Mouse (Mus musculus): ENCODE results near the gene Vsig1.

Gene Vsig1

GRCm38 (mm10) chrX:140907360-140907759 lies at the start of gene Vsig1:
Gene Vsig1, plus strand, starts transcription at chrX:140907608.
- no peak for DNase-seq (ENCODE audit: low read depth)

GRCm38 (mm10) chrX:140862760-140863159 lies 44.6 kb upstream of the Vsig1 start:
- no peak for DNase-seq (ENCODE audit: low read depth)

- DNase-seq (ENCODE audit: low read depth), result no peak
These were observed 44.0 kb upstream of the Vsig1 start for GRCm38 (mm10) chrX:140863431-140863830.

- no peak for DNase-seq (ENCODE audit: low read depth)
These were observed 20.2 kb upstream of the Vsig1 start for GRCm38 (mm10) chrX:140887193-140887592.

GRCm38 (mm10) chrX:140891796-140892195 lies 15.6 kb upstream of the Vsig1 start:
- no peak for DNase-seq (ENCODE audit: low read depth)

- no peak for DNase-seq (ENCODE audit: low read depth)
These were observed 3.9 kb upstream of the Vsig1 start for GRCm38 (mm10) chrX:140903487-140903886.

GRCm38 (mm10) chrX:140921321-140921720 lies 13.9 kb downstream of the Vsig1 start:
- DNase-seq (ENCODE audit: low read depth), result no peak

- DNase-seq (ENCODE audit: low read depth), result no peak
These were observed 24.7 kb downstream of the Vsig1 start for GRCm38 (mm10) chrX:140932066-140932465.

- no peak for DNase-seq (ENCODE audit: low read depth)
These were observed 25.9 kb downstream of the Vsig1 start for GRCm38 (mm10) chrX:140933263-140933662.

GRCm38 (mm10) chrX:140936271-140936670 lies 28.9 kb downstream of the Vsig1 start:
- DNase-seq (ENCODE audit: low read depth), result no peak

- peak; percentile 41 for DNase-seq (ENCODE audit: low read depth)
These were observed 46.2 kb downstream of the Vsig1 start for GRCm38 (mm10) chrX:140953618-140954017.

- peak; percentile 85 for DNase-seq (ENCODE audit: low read depth)
These were observed 49.0 kb downstream of the Vsig1 start, which contains the start of the genes Psmd10 and Atg4a for GRCm38 (mm10) chrX:140956272-140956940. Gene Psmd10, minus strand, starts transcription at chrX:140956728. Gene Atg4a, plus strand, starts transcription at chrX:140956907.

GRCm38 (mm10) chrX:140956959-140957358 lies 49.6 kb downstream of the Vsig1 start:
- DNase-seq (ENCODE audit: low read depth), result no peak

- DNase-seq (ENCODE audit: low read depth), result no peak
These were observed 71.5 kb downstream of the Vsig1 start for GRCm38 (mm10) chrX:140978943-140979342.

- DNase-seq (ENCODE audit: low read depth), result no peak
These were observed 72.1 kb downstream of the Vsig1 start for GRCm38 (mm10) chrX:140979546-140979945.

GRCm38 (mm10) chrX:140980163-140980562 lies 72.8 kb downstream of the Vsig1 start:
- DNase-seq (ENCODE audit: low read depth), result no peak

GRCm38 (mm10) chrX:140983206-140983960 lies 76.0 kb downstream of the Vsig1 start:
- DNase-seq (ENCODE audit: low read depth), result no peak

GRCm38 (mm10) chrX:140984795-140985194 lies 77.4 kb downstream of the Vsig1 start:
- DNase-seq (ENCODE audit: low read depth), result no peak

- DNase-seq (ENCODE audit: low read depth), result no peak
These were observed 77.8 kb downstream of the Vsig1 start for GRCm38 (mm10) chrX:140985256-140985655.

Data from c-Kit-positive CD71-positive TER-119-negative erythroid progenitor cells, embryonic 14.5 days (primary cell).